10 mouse cellular contexts compared by ENCODE assay signal in genomic region chr2:132989778-132990564, GRCm38 (mm10). TPM values are rescaled to one million over a fixed set of nuclear protein-coding genes. Genes with fewer than 3 reads are reported as not detected.
DNase-seq lines count a peak whose midpoint lies in the region; ATAC-seq and TF ChIP-seq lines count a peak whose summit lies in the region.
"Had no signal": no experiment of that assay in that cellular context is flagged by ENCODE, and none has a peak within 500 bp of the region (broad histone marks: within the 10 kb centered on the region; RNA-seq: fewer than 3 reads in every experiment).

No protein-coding gene starts in this region.

- no peaks in the 10 kb centered on the region for H3K4me1 ChIP-seq in lung, embryonic 14.5 days (ENCODE audit: insufficient read depth)
- no peaks in the 10 kb centered on the region for H3K4me1 ChIP-seq in lung, adult 2 months (ENCODE audit: control insufficient read depth, insufficient read depth, low read length)
- no peaks in the 10 kb centered on the region; the same call in 1 of the 2 replicates for H3K4me1 ChIP-seq in small intestine, adult 2 months (ENCODE audit: control insufficient read depth, insufficient read depth, insufficient read length, low read length)
- H3K4me1 ChIP-seq: liver, embryonic 13.5 days had no signal

- WGBS in lung, embryonic 14.5 days: 34% methylated on average over 11 of the region's 11 CpGs
- WGBS in lung, adult 2 months: 36% methylated on average over 11 of the region's 11 CpGs
- 27% methylated on average over 11 of the region's 11 CpGs for WGBS in small intestine, adult 2 months

- no peak overlapping the region for H3K4me2 ChIP-seq in lung, embryonic 14.5 days
- H3K4me2 ChIP-seq: liver, embryonic 13.5 days had no signal

- no peak for ATAC-seq in lung, embryonic 14.5 days (ENCODE audit: insufficient read depth)
- no peak for ATAC-seq in frontal cortex, adult (ENCODE audit: low TSS enrichment)

- TF ChIP-seq POLR2A in lung, adult 2 months (IDR thresholded peaks at IDR 0.05; ENCODE audit: borderline replicate concordance, extremely low read depth, low read depth, low read length): no peak
- TF ChIP-seq POLR2A in small intestine, adult 2 months (IDR thresholded peaks at IDR 0.05; ENCODE audit: low read depth, low read length): no peak

- H3K4me3 ChIP-seq in lung, embryonic 14.5 days (ENCODE audit: low read depth, low read length): no peak overlapping the region
- H3K4me3 ChIP-seq in lung, adult 2 months (replicated peaks; ENCODE audit: extremely low read depth, low read depth, low read length): no peak overlapping the region
- H3K4me3 ChIP-seq in gastrocnemius, adult 2 months: no peak overlapping the region
- H3K4me3 ChIP-seq in small intestine, adult 2 months (ENCODE audit: low read depth, low read length): no peak overlapping the region
- H3K4me3 ChIP-seq: liver, embryonic 13.5 days had no signal

- H3K27ac ChIP-seq in lung, embryonic 14.5 days (ENCODE audit: low read depth): no peak overlapping the region
- peak overlapping the region; percentile 68 for H3K27ac ChIP-seq in gastrocnemius, adult 2 months
- peak overlapping the region; percentile 46 for H3K27ac ChIP-seq in small intestine, adult 2 months (ENCODE audit: insufficient read depth, low read depth, low read length)
- H3K27ac ChIP-seq: liver, embryonic 13.5 days had no signal

- no peaks in the 10 kb centered on the region for H3K9me3 ChIP-seq in lung, embryonic 14.5 days (ENCODE audit: low read depth, low read length)
- H3K9me3 ChIP-seq: liver, embryonic 13.5 days had no signal

- intact Hi-C loops in gastrocnemius, adult 2 months (cut with DNase I): no loop called here
- intact Hi-C loops in heart, postnatal 10 days (cut with DNase I): no loop called here

- no peaks in the 10 kb centered on the region for H3K36me3 ChIP-seq in lung, embryonic 14.5 days (ENCODE audit: insufficient read depth)
- H3K36me3 ChIP-seq in small intestine, adult 2 months (ENCODE audit: control insufficient read depth, insufficient read depth, low read length): no peaks in the 10 kb centered on the region
- H3K36me3 ChIP-seq: G1E; liver, embryonic 13.5 days had no signal

- peak; percentile 20 for DNase-seq in lung, embryonic 14.5 days
- DNase-seq in lung, adult 2 months: no peak
- DNase-seq in gastrocnemius, adult 2 months: peak; percentile 58
- DNase-seq in heart, postnatal 10 days: peak; percentile 45 to 54
- no peak for DNase-seq in urinary bladder, postnatal 10 days (ENCODE audit: low spot score)
- DNase-seq: kidney, postnatal 25 days; liver, embryonic 13.5 days had no signal

- no peak for TF ChIP-seq CTCF in lung, embryonic 14.5 days (IDR thresholded peaks at IDR 0.05; ENCODE audit: low read depth)
- TF ChIP-seq CTCF in lung, adult 2 months (IDR thresholded peaks at IDR 0.05; ENCODE audit: insufficient read depth, low read length): no peak
- TF ChIP-seq CTCF in gastrocnemius, adult 2 months (IDR thresholded peaks at IDR 0.05): no peak
- TF ChIP-seq CTCF in small intestine, adult 2 months (IDR thresholded peaks at IDR 0.05; ENCODE audit: extremely low read depth, insufficient read length, insufficient replicate concordance, low read depth, low read length): no peak

- H3K27me3 ChIP-seq in lung, embryonic 14.5 days (ENCODE audit: insufficient read depth, low read length): no peaks in the 10 kb centered on the region
- H3K27me3 ChIP-seq in small intestine, adult 2 months (ENCODE audit: control insufficient read depth, insufficient read depth, low read length): no peaks in the 10 kb centered on the region
- H3K27me3 ChIP-seq: liver, embryonic 13.5 days had no signal

- no peak overlapping the region for H3K9ac ChIP-seq in lung, embryonic 14.5 days
- H3K9ac ChIP-seq: liver, embryonic 13.5 days had no signal

RNA-seq across cellular contexts. Expression of gene Fermt1, which starts 44.3 kb away (rescaled TPM):
- 4.6 and 5.4 TPM in 2 replicates for polyA plus RNA-seq in lung, embryonic 14.5 days (2014; fragmentation: Nextera tagmentation; extraction: Ambion mirVana)
- 1.6 TPM in 2 replicates for polyA plus RNA-seq in lung, adult 2 months (2012; rRNA removed)
- not detected for total RNA-seq in gastrocnemius, adult 2 months (2021)
- not detected for total RNA-seq in heart, postnatal 10 days (2021)
- polyA plus RNA-seq in small intestine, adult 2 months (2012; rRNA removed): 11.2 and 19.7 TPM in 2 replicates
- polyA plus RNA-seq: G1E had no signal

Comparison
In these comparisons a context has a peak if more than half of its experiments do, and no peak if none do; other contexts are left out.
1. DNase-seq: peak in lung, embryonic 14.5 days (single experiment), gastrocnemius, adult 2 months (single experiment) and heart, postnatal 10 days (2 of 2); none in lung, adult 2 months (single experiment) and urinary bladder, postnatal 10 days (single experiment).